Mouse (Mus musculus) thymus, postnatal 14 days (tissue): ENCODE results near the gene Lipn.

ENCODE experiments used
- DNase-seq: peaks from one replicate; pipeline ENCODE4 v3.0.0; 2021

Gene Lipn

DNA sequence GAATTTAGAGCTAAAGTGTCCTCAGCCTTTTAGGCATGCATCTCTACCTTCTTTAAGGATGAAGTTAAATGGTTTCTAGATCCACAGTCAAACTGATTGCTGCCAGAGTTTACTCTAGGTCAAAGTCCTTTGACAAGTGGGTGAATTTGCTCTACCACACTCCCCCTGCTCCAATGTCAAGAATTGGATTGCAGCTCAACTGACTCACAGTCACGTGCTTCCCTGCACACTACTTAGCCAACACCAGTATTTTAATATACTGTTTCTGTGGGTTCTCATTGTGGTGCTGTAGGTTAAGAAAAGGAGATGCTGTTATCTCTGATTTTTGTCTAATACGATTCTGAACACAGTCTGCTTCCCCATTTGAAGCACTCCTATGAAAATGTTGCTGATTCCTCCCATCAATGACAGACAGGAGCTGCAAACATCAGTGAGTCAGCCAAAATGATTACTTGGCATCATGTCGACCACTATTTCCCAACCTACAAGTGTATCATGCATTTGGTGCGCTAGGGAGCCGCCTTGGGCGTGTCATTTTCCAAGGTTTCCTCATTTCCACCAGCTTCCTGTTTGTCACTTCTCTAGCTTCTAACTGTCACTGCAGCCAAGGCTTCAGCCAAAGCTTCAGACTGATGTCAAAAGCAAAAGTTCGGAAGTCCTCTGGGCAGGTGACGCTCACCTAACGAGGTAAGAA is at the start of gene Lipn:
TSS of gene Lipn (plus strand) at position 580 of the 694 bp plus-strand sequence.
- DNase-seq, result no peak

DNA sequence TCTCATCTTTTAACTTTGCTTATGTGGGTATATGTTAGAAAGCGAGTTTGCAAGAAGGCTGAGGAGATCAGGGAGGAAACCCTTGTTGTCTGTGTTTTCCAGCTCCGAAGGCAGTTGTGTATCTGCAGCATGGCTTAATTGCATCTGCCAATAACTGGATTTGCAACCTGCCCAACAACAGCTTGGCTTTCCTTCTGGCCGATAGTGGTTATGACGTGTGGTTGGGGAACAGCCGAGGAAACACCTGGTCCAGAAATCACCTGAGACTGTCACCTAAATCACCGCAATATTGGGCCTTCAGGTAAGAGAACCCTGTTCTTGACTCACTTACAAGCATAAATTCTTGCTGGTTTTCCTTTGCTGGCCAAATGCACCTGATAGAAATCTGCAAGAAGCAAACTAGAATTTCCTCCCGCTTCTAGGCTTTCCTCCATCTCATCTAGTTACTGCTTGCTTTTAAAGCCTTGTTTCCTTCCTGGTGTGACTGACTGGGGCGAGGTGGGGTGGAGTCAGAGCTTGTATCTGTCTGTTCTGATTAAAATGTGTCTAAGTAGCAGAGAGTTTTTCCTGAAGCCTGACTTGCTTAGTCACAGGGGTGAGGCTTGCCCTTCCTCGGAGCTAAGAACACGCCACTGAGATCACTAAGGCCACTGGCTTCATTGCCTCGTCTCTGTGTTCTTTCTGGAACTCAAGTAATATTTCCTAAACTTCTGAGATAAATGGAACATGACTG is 45.6 kb upstream of the Lipn start:
- no peak for DNase-seq

DNA sequence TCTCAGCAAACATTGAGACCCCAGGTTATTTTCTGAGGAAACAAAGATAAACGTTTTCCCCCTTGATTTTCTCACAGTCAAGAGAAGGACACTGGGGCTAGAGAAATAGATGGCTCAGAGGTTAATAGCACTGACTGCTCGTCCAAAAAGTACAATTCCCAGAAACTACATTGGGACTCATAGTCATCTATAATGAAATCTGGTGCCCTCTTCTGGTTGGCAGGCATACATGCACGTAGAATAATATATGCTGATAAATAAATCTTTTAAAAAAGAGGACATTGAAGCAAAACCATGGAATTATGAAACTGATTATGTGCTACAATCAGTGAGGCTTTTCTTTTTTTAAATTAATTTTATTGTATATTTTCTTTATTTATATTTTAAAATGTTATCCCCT is 44.4 kb upstream of the Lipn start:
- DNase-seq, result no peak

DNA sequence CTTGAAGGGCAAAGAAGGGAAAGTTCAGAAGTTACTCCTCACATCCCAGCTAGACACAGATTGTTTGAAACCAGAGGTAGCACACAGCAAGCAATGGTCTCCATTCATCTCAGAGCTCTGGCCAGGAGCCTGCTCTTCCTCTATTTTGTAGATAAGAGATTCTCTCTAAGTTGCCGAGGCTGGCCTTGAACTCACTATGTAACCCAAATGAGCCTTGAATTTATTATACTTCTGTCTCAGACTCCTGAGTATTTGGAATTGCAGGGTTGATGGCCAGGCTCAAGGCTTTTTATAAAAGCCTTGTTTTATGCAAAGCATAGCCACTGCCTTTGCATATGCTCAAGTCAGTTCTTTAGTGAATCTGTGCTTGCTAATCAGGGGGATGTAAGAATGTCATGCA is 27.4 kb upstream of the Lipn start:
- no peak for DNase-seq

DNA sequence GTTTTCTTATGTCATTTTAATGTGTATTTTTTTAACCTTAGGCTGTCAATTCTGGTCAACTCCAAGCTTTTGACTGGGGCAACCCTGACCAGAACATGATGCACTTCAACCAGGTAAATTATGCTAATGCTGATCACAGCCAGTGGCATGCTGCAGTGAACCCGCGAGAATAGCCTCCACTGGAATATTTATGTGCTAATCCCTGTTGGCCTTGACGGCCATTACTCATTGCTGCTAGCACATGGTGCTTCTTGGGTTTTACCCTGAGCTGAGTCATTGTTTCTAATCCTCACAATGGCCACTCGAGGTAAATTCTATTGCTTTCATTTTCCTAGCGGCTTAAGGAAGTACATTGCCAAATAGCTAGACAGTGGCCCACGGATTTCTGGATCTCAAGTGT is 24.1 kb upstream of the Lipn start:
- DNase-seq, result no peak

DNA sequence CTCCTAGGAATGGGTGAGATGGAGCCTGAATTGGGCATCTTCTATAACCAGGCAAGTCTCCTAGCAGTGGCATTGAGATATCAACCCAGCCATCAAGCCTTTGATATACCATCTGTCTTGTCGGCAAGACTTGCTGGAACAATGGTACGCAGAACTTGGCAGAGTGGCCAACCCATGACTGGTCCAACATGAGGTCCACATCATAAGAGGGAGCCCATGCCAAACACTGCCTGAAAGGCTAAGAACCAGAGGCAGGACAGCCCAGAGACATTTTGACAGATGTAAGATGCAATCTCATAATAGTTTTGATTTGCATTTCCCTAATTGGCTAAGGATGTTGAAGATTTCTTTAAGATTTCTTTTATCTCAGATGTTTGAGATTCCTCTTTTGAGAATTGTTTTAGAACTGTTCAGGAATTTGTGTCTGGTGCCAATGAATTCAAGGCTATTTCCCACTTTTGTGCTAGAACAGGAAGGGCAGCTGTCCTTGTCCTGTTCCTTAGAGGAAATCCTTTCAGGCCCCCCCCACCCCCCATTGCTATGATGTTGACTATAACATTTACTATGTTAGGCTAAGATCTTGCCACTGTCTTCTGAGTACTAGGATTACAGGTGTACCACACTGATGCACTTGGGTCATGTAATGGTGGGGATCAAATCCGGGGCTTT is 17.7 kb upstream of the Lipn start:
- DNase-seq, result no peak

DNA sequence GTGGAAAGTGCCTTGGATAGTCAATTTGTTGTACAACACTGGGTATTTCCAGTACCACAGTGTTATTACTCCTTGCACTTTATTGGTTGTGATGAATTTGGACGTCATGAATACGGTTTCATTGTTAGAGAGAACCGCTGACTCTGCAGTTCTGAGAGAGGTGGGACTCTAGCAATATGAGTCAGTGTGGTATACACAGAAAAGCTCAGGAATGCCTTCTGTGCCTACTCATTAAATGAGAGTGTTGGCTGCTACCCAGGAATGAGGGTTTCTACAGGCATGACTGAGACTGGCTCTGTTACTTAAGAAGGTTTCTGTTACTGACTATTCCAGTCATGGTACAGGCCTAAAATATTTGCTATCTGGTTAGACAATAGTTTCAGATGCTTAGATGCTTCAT is 15.7 kb upstream of the Lipn start:
- DNase-seq, result no peak

DNA sequence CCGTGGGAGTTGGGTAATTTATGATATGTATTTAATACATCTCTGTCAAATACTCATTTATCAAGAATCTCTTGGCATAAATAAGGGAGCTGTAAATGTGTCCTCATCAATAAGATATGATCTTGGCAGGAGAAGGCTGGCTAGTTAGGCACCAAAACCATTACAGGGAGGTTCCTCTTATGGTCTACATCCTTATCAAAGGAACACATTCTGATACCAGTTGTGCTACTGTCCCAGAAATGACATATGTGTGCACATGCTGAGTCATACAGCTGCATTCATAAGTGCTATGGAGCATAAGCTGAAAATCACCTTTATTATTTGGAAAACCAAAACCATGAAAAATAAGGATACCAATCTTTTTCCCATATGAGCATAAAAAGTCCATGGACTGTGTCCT is 3.6 kb upstream of the Lipn start:
- no peak for DNase-seq

DNA sequence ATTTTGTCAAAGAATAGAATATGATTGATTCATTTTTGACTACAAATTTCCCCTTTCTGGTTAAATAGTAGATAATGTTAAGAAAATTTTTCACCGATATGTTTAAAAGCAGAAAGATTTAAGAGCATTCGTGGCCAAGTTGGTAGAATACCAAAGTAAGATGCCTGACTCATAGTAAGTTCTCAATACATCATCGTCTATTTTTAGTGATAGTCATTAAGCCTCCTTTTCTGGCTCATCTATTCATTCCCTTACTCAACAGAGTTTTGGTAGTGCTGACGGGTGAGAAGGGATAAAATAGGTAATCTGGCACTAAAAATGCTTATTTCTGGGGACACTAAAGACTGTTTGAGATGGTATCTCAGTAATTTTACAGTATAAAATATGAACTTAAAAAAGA is 3.1 kb upstream of the Lipn start:
- no peak for DNase-seq

DNA sequence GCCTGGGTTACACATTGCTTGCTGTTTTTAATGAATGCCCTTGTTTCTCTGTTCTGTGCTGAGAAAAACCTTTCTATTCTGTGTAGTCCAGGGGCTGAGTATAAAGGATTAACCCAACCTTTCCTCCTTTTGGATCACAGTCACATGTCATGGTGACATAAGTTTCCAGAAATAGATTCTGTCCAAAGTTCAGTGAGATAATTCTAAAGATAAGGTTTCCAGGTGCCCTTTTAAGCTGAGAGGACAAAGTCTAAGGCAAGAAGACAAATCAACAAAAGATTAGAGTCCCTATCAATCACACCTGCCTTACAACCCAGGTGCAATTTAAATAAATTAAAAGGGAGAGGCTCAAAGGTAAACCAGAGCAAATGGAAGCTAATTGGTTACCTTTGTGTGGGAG is 7.1 kb downstream of the Lipn start:
- no peak for DNase-seq

DNA sequence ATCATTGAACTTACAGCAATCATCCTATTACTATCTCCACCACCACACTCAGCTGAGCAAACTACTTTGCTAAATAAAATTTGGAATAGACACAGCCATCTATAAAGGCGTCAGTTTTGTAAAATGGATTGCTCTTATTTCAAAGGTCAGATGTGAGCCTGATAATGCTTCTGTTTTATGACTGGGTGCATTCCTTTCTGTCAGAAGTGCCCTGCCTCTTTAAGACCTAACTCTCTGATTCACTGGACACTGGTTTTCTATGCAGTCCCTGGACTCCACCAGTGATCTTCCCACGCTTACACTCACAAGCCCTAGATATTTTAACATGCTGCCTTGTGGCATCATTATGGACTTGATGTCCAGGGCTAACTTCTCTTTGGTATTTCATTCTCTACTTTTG is 11.0 kb downstream of the Lipn start:
- no peak for DNase-seq

DNA sequence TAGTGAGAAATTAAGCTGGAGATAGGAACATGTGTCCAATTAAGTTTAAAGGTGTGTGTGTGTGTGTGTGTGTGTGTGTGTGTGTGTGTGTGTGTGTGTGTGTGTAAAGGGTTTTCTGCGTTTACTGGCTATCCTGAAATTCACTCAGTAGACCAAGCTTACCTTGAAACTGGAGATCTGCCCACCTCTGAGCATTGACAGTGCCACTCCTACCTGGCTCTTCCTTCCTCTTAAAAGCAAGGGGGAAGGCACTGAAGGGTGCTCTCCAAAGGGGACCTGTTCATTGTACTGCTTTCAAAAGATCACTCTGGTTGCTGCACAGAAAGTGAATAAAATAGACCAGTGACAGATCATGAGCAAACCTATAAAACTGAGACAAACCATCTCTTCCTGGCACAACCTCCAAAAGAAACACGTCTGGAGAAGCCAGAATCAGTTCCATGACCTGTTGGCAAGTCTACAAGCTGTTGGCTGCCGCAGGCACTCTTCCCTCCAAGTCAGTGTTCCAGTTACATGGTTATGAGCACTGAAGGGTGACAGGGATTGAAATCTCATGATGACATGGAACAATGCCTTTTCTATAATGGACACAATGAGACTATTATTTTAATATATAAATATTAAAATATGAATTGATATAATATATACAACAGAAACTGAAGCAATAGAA is 22.0 kb downstream of the Lipn start:
- DNase-seq, result no peak

DNA sequence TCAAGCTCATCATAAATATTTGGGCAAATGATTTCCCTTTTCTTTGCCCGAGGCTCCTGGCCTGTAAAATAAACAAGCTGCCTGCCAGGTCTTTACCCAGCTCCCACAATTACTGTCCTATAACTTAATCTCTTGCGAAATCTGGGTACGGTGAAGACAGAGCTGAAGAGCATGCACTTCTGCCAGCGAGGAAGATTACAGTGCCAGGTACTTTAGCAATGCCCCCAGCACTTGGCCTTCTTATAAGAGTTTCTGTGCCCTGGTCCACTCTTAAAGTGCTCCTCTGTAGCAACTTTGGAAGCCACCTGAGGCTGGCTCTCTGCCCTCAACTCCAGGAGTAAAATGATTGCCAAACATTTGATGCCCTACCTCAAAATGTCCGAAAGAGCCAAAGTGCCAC is 28.2 kb downstream of the Lipn start:
- no peak for DNase-seq

DNA sequence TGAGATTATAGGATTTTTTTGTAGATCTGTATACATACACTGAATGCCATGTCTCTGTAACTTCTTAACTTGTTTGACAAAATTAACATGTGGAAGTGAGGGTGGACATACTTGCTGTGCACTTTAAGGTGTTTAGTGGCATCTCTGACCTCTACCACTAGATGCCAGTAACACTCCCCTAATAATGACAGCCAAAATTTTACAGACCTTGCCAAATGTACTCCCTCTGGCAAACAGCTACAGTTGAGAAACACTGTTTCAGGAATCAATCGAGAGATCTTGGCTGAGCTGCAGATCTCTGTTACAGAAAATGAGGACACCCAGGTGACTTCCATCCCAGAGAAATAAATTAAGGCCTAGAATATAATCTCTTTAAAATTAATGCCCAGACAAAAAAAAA is 29.1 kb downstream of the Lipn start:
- no peak for DNase-seq

DNA sequence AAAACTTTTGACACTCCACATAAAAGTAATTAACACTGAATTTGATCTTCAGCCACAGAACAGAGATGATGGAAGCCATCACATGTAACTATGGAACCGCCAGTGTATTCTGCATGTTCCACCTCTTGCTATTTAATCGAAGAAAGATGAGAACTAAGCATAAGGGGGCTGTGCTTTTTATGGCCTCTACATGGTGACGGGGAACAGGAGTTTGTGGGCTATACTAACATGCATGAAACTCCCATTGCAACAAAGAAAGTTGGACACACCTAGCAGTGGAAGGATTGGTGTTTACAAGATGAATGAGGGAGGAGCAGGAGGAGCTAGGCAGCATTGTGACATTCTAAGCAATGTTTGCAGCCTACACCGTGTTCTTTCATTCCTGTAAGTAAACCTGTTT is 33.5 kb downstream of the Lipn start, which contains the start of gene Lipm:
TSS of gene Lipm (plus strand) at position 301 of the 400 bp plus-strand sequence.
- DNase-seq, result no peak

DNA sequence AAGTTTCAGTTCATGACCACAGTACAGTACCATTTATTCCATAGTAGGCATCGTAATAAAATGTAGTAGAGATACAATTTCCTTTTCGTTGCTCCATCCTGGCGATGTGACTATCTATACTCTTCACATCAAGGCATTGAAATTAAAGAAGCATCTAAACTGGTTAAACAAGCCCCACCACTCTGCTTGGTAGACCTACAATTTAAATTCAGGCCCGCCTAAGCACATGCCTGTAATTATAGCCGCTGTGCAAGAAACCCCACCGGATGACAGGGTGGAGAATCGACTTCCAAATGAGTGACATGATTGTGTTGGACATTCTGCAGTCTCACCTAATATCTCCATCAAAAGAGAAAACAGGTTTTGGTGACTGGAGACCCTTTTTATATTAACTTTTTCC is 34.7 kb downstream of the Lipn start:
- DNase-seq, result no peak

DNA sequence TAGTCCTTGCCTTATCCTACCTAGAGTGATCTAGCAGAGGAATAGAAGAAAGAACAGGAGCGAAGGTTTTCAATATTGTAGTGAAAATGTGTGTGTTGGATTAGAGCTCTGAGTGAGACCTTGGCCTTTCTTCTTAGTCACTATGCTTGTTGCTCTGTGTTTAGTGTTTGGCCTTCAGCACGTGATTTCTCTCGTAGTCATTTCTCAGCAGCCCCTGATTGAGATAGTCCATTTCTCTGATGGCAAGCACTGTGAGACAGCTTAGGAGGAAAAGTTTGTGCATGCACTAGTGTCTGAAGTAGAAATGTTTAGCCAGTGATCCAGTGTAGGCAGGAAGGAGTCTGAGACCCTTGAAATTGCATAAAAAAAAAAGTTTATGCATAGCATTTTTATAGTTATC is 37.7 kb downstream of the Lipn start:
- no peak for DNase-seq

DNA sequence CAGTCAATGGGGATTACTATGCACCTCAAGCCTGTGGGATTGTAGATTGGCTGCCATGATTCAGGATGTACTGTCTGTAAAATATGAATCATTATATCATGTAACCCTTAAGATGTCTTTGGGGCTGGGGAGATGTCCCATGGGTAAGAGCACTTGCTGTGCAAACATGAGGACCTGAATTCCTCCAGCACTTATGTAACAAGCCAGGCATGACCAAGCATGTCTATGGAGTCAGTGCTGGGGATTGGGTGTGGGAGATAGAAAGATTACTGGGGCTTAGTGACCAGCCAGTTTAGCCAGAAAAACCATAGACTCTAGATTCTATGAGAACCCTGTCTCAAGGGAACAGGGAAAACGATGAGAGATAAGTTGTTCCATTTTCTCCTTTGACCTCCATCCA is 51.9 kb downstream of the Lipn start:
- no peak for DNase-seq

DNA sequence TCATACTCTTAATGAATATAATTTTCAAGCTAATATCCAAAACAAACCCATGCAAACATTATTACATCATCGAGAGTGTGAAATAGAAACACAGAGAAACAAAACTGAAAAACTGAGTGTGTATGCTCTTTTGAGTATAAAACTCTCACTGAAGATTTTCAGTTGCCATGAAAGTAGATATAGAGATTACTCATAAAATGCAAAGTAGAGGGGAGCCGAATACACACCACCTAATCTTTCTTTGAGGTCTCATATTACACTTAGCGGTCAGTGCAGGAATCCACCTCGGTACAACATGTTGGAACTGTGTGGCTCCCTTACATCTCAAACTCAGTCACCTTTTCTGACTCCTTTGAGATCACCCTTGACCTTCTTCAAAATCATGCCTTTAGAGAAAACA is 52.5 kb downstream of the Lipn start:
- no peak for DNase-seq

DNA sequence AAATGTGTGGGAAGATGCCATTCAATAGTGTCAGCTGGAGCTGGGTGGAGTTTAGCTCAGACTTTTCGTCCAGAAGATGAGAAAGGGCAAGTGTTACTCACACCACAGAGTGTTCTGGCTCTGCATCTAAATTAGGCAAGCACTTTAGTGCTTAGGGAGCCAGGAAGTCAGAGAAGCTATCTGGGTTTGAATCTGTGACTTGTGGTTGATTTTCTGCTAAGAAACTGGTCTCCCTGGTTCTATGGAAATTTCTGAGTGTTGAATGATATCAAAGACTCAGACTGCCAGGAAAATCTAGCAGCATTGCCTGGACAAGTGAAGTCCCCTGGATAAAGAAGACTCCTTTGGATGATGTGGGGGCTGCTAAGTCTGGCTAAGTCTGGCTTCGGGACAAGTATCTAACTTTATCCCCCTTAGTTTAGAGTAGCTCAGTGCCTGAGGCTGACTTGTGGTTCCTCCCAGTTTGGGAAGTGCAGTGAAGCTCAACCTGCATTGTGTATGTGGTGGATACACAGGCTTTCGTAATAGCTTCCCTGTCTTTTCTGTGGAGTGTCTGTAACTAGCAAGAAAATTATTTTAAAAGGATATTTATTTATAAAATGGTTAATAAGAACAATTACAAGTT is 53.1 kb downstream of the Lipn start:
- DNase-seq, result no peak
